Comparison of ENCODE assay signal across 10 mouse cellular contexts in the genomic region with DNA sequence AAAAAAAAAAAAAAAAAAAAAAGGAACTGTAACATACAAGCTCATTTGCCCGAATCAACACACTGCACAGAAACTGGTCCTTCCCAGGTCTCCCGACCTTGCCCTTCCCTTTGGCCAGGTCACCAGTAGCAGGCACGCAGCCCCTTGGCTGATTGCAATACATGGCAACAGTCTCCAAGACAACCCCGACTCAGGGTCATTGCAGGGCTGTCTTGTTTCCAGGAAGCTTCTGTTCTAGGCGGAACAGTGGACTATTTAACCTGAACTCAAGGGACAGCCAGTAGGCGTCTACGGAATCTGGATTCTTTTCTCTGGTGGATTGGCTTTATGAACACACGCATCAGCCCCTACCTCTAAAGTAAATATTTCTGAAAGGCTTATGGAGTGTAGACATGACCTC.
A peak's percentile ranks its signal among the peaks of the same experiment; 100 is the strongest.
DNase-seq lines count a peak whose midpoint lies in the region; ATAC-seq lines count a peak whose summit lies in the region.
"Had no signal": no experiment of that assay in that cellular context is flagged by ENCODE, and none has a peak within 500 bp of the region (broad histone marks: within the 10 kb centered on the region; RNA-seq: fewer than 3 reads in every experiment).

No protein-coding gene starts in this region.

- 49% methylated on average over 8 of the region's 8 CpGs for WGBS in liver, embryonic 12.5 days (ENCODE audit: insufficient replicate concordance)
- 11% methylated on average over 8 of the region's 8 CpGs for WGBS in lung, embryonic 16.5 days

- no peaks in the 10 kb centered on the region for H3K9me3 ChIP-seq in liver, embryonic 12.5 days (replicated peaks)
- H3K9me3 ChIP-seq in lung, embryonic 16.5 days (ENCODE audit: control insufficient read depth, low read length) = no peaks in the 10 kb centered on the region
- H3K9me3 ChIP-seq: midbrain, embryonic 12.5 days had no signal

- no peak overlapping the region for H3K4me3 ChIP-seq in liver, embryonic 12.5 days
- no peak overlapping the region for H3K4me3 ChIP-seq in lung, embryonic 16.5 days (ENCODE audit: low read length)
- H3K4me3 ChIP-seq: erythroblast, embryonic 14.5 days; midbrain, embryonic 12.5 days had no signal

- intact Hi-C loops in heart, postnatal 36 days (cut with DNase I) = no loop called here

- no peak overlapping the region for H3K9ac ChIP-seq in liver, embryonic 12.5 days
- no peak overlapping the region for H3K9ac ChIP-seq in lung, embryonic 16.5 days (ENCODE audit: low read length)
- H3K9ac ChIP-seq: midbrain, embryonic 12.5 days had no signal

- peak; percentile 9 for DNase-seq in liver
- peak; percentile 62 for DNase-seq in embryo, embryonic 9.5 days (ENCODE audit: extremely low spot score)
- DNase-seq in heart, postnatal 36 days = peak; percentile 55 to 64
- DNase-seq in frontal cortex, postnatal 14 days (ENCODE audit: low spot score in 2 of 2) = no peak
- no peak for DNase-seq in cerebellum, adult 8-10 months

- H3K27me3 ChIP-seq in liver, embryonic 12.5 days (replicated peaks) = no peaks in the 10 kb centered on the region
- H3K27me3 ChIP-seq in lung, embryonic 16.5 days (ENCODE audit: control insufficient read depth, insufficient read depth, low read depth, low read length) = no peaks in the 10 kb centered on the region
- H3K27me3 ChIP-seq: midbrain, embryonic 12.5 days had no signal

- H3K27ac ChIP-seq in liver, embryonic 12.5 days = no peak overlapping the region
- H3K27ac ChIP-seq in lung, embryonic 16.5 days (ENCODE audit: low read length) = no peak overlapping the region
- H3K27ac ChIP-seq: midbrain, embryonic 12.5 days had no signal

- no peak overlapping the region for H3K4me2 ChIP-seq in liver, embryonic 12.5 days
- no peak overlapping the region for H3K4me2 ChIP-seq in lung, embryonic 16.5 days (ENCODE audit: low read depth, low read length)
- H3K4me2 ChIP-seq: midbrain, embryonic 12.5 days had no signal

- ATAC-seq in liver, embryonic 12.5 days = no peak
- peak; percentile 57; the same call in 1 of the 2 replicates for ATAC-seq in lung, embryonic 16.5 days (ENCODE audit: low read depth)
- ATAC-seq in frontal cortex, adult (ENCODE audit: low TSS enrichment) = no peak; the same call in 1 of the 2 replicates

- no peaks in the 10 kb centered on the region for H3K4me1 ChIP-seq in liver, embryonic 12.5 days
- H3K4me1 ChIP-seq in lung, embryonic 16.5 days (replicated peaks; ENCODE audit: control insufficient read depth, insufficient read depth, low read length) = peaks cover 14% of the 10 kb centered on the region
- H3K4me1 ChIP-seq: midbrain, embryonic 12.5 days had no signal

- H3K36me3 ChIP-seq in liver, embryonic 12.5 days = no peaks in the 10 kb centered on the region
- no peaks in the 10 kb centered on the region for H3K36me3 ChIP-seq in lung, embryonic 16.5 days (ENCODE audit: control insufficient read depth, insufficient read depth, low read length)
- H3K36me3 ChIP-seq: midbrain, embryonic 12.5 days had no signal

Comparison
In these comparisons a context has a peak if more than half of its experiments do, and no peak if none do; other contexts are left out.
1. DNase-seq: peak in liver (single experiment), embryo, embryonic 9.5 days (single experiment) and heart, postnatal 36 days (2 of 2); none in frontal cortex, postnatal 14 days (0 of 2) and cerebellum, adult 8-10 months (single experiment).